Mouse (Mus musculus): ENCODE data around the gene Stk31.

DNA sequence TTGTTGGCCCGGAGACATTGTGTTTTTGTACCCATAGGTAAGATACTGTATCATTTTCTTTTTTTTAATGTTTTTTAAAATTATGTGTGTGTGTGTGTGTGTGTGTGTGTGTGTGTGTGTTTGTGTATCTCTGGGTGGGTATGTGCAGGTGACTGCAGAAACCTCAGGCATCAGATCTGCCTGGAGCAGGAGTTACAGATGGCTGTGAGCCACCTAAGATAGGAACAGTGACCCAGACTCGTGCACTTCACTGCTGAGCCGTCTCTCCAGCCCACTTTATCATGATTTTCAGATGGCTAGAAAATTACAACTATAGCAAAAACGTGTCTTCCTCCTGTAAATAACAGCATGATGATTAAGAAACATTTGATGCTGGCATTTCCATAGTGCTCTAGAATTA is 22.7 kb upstream of the Stk31 start:
- TF ChIP-seq CTCF (IDR thresholded peaks at IDR 0.05; ENCODE audit: extremely low read depth, insufficient read depth, insufficient read length, insufficient replicate concordance): no peak
- TF ChIP-seq POLR2A (IDR thresholded peaks at IDR 0.05; ENCODE audit: low read depth, low read length): no peak
